Mouse (Mus musculus) lung, embryonic 14.5 days (tissue): Measurements from ENCODE around the gene Gtsf1l. TPM values are rescaled to one million over a fixed set of nuclear protein-coding genes. Genes with fewer than 3 reads are reported as not detected.

ENCODE experiments used
- ATAC-seq: fragments of 200-750 bp; cut with Nextera tagmentation; 2 replicates; pipeline ENCODE4 v1.8.0; 2017; ENCODE audit warnings: mild to moderate bottlenecking, moderate TSS enrichment, moderate library complexity; ENCODE audit not compliant: insufficient read depth
- DNase-seq: peaks from one replicate; pipeline ENCODE4 v3.0.0-alpha.2; 2015
- H3K27ac ChIP-seq: fragments of 300-500 bp; sonication (generic); 2 replicates; pipeline ENCODE4 v1.5.1; 2014; ENCODE audit warnings: low read depth, mild to moderate bottlenecking, moderate library complexity
- H3K27me3 ChIP-seq: fragments of 300-500 bp; sonication (generic); 2 replicates; pipeline ENCODE4 v1.6.1; 2014; ENCODE audit warnings: low read length, control low read depth; ENCODE audit not compliant: insufficient read depth
- H3K36me3 ChIP-seq: fragments of 300-500 bp; sonication (generic); 2 replicates; pipeline ENCODE4 v1.6.1; 2014; ENCODE audit warnings: control low read depth; ENCODE audit not compliant: insufficient read depth
- H3K4me1 ChIP-seq: fragments of 300-500 bp; sonication (generic); 2 replicates; pipeline ENCODE4 v1.6.1; 2014; ENCODE audit warnings: antibody characterized with exemption, control low read depth; ENCODE audit not compliant: insufficient read depth
- H3K4me2 ChIP-seq: fragments of 300-500 bp; sonication (generic); 2 replicates; pipeline ENCODE4 v1.6.1; 2014; ENCODE audit warnings: mild to moderate bottlenecking
- H3K4me3 ChIP-seq: fragments of 300-500 bp; sonication (generic); 2 replicates; pipeline ENCODE4 v1.5.1; 2014; ENCODE audit warnings: low read depth, low read length
- H3K9ac ChIP-seq: fragments of 300-500 bp; sonication (generic); 2 replicates; pipeline ENCODE4 v1.6.1; 2014
- H3K9me3 ChIP-seq: fragments of 300-500 bp; sonication (generic); 2 replicates; pipeline ENCODE4 v1.6.1; 2016; ENCODE audit warnings: low read depth, low read length, control low read depth
- CTCF ChIP-seq: IDR thresholded peaks from 2 replicates; pipeline ENCODE4 v1.5.1; 2016; ENCODE audit warnings: antibody characterized with exemption, low read depth
- WGBS: fragments of 180-500 bp; shearing (Covaris S2); extraction: QIAGEN DNeasy Blood & Tissue Kit; methylation state at CpG from one replicate; pipeline ENCODE4 v1.1.7; 2014; 5-methylcytosine and 5-hydroxymethylcytosine counted together
- polyA plus RNA-seq: library from polyadenylated mRNA; unstranded; fragments of >200 nt; fragmentation: Nextera tagmentation; extraction: Ambion mirVana; gene quantifications from 2 replicates; pipeline ENCODE4 v1.2.1, GENCODE M21; 2014

Gtsf1l gene
- polyA plus RNA-seq, 1 experiment from 2014 or later = not detected

GRCm38 (mm10) chr2:163086561-163086960 lies 1.1 kb downstream of the Gtsf1l start:
- no peak overlapping the region for H3K4me2 ChIP-seq
- no peak for DNase-seq
- H3K27ac ChIP-seq = no peak overlapping the region
- peaks cover 23% of the 10 kb centered on the region; the same call in 1 of the 2 replicates for H3K36me3 ChIP-seq
- H3K9me3 ChIP-seq = no peaks in the 10 kb centered on the region
- WGBS = 79% methylated on average over 8 of the region's 8 CpGs
- H3K4me3 ChIP-seq = no peak overlapping the region
- no peak for ATAC-seq
- H3K9ac ChIP-seq = no peak overlapping the region
- no peak for TF ChIP-seq CTCF
- H3K27me3 ChIP-seq = no peaks in the 10 kb centered on the region
- no peaks in the 10 kb centered on the region for H3K4me1 ChIP-seq

- Histone ChIP-seq H3K4me2 (no peak overlapping the region), H3K4me3 (no peak overlapping the region), H3K9me3 (no peaks in the 10 kb centered on the region), H3K27ac (no peak overlapping the region), H3K36me3 (peaks cover 29% of the 10 kb centered on the region; the same call in 1 of the 2 replicates), H3K4me1 (no peaks in the 10 kb centered on the region), H3K9ac (no peak overlapping the region), H3K27me3 (no peaks in the 10 kb centered on the region)
- DNase-seq = no peak
- ATAC-seq = no peak
- WGBS = 87% methylated on average over 6 of the region's 6 CpGs
- TF ChIP-seq CTCF = no peak
Measured at GRCm38 (mm10) chr2:163085047-163085446, 2.6 kb downstream of the Gtsf1l start.

GRCm38 (mm10) chr2:163084519-163084918 lies 3.1 kb downstream of the Gtsf1l start:
- Histone ChIP-seq H3K9me3 (no peaks in the 10 kb centered on the region), H3K27me3 (no peaks in the 10 kb centered on the region), H3K9ac (no peak overlapping the region), H3K27ac (no peak overlapping the region), H3K4me3 (no peak overlapping the region), H3K4me2 (no peak overlapping the region), H3K4me1 (no peaks in the 10 kb centered on the region), H3K36me3 (peaks cover 29% of the 10 kb centered on the region; the same call in 1 of the 2 replicates)
- WGBS = 82% methylated on average over 3 of the region's 3 CpGs
- no peak for TF ChIP-seq CTCF
- DNase-seq (no peak), ATAC-seq (no peak)

GRCm38 (mm10) chr2:163082591-163082990 lies 5.1 kb downstream of the Gtsf1l start:
- TF ChIP-seq CTCF = no peak
- Histone ChIP-seq H3K27me3 (no peaks in the 10 kb centered on the region), H3K9me3 (no peaks in the 10 kb centered on the region), H3K4me2 (no peak overlapping the region), H3K36me3 (peaks cover 43% of the 10 kb centered on the region; the same call in 1 of the 2 replicates), H3K4me3 (no peak overlapping the region), H3K27ac (no peak overlapping the region), H3K4me1 (no peaks in the 10 kb centered on the region), H3K9ac (no peak overlapping the region)
- WGBS = 65% methylated on average over 5 of the region's 5 CpGs
- DNase-seq = no peak
- ATAC-seq = no peak

GRCm38 (mm10) chr2:163079041-163079440 lies 8.6 kb downstream of the Gtsf1l start:
- no peak for DNase-seq
- no peak for ATAC-seq
- peaks cover 61% of the 10 kb centered on the region for H3K36me3 ChIP-seq
- 94% methylated on average over 4 of the region's 4 CpGs for WGBS
- no peaks in the 10 kb centered on the region for H3K4me1 ChIP-seq
- TF ChIP-seq CTCF = no peak
- no peak overlapping the region for H3K9ac ChIP-seq
- H3K27ac ChIP-seq = no peak overlapping the region
- no peak overlapping the region for H3K4me3 ChIP-seq
- H3K27me3 ChIP-seq = no peaks in the 10 kb centered on the region
- H3K4me2 ChIP-seq = no peak overlapping the region
- H3K9me3 ChIP-seq = no peaks in the 10 kb centered on the region

GRCm38 (mm10) chr2:163075234-163075633 lies 12.4 kb downstream of the Gtsf1l start:
- Histone ChIP-seq H3K36me3 (peaks cover 69% of the 10 kb centered on the region), H3K4me2 (no peak overlapping the region), H3K4me3 (no peak overlapping the region), H3K27ac (no peak overlapping the region), H3K9ac (no peak overlapping the region), H3K27me3 (no peaks in the 10 kb centered on the region), H3K4me1 (no peaks in the 10 kb centered on the region), H3K9me3 (no peaks in the 10 kb centered on the region)
- DNase-seq (no peak), ATAC-seq (no peak)
- TF ChIP-seq CTCF = no peak
- 85% methylated on average over 3 of the region's 3 CpGs for WGBS

GRCm38 (mm10) chr2:163074808-163075207 lies 12.8 kb downstream of the Gtsf1l start:
- Histone ChIP-seq H3K27ac (no peak overlapping the region), H3K4me1 (no peaks in the 10 kb centered on the region), H3K9ac (no peak overlapping the region), H3K27me3 (no peaks in the 10 kb centered on the region), H3K4me2 (no peak overlapping the region), H3K9me3 (no peaks in the 10 kb centered on the region), H3K4me3 (no peak overlapping the region), H3K36me3 (peaks cover 71% of the 10 kb centered on the region)
- no peak for TF ChIP-seq CTCF
- no peak for DNase-seq
- 92% methylated on average over 12 of the region's 12 CpGs for WGBS
- no peak for ATAC-seq

GRCm38 (mm10) chr2:163074006-163074405 lies 13.6 kb downstream of the Gtsf1l start:
- no peak overlapping the region for H3K9ac ChIP-seq
- no peaks in the 10 kb centered on the region for H3K9me3 ChIP-seq
- H3K27me3 ChIP-seq = no peaks in the 10 kb centered on the region
- no peak overlapping the region for H3K4me3 ChIP-seq
- H3K4me1 ChIP-seq = no peaks in the 10 kb centered on the region
- WGBS = 77% methylated on average over 7 of the region's 7 CpGs
- no peak for ATAC-seq
- no peak for DNase-seq
- no peak for TF ChIP-seq CTCF
- H3K27ac ChIP-seq = no peak overlapping the region
- peaks cover 69% of the 10 kb centered on the region for H3K36me3 ChIP-seq
- no peak overlapping the region for H3K4me2 ChIP-seq
